In the genomic region with DNA sequence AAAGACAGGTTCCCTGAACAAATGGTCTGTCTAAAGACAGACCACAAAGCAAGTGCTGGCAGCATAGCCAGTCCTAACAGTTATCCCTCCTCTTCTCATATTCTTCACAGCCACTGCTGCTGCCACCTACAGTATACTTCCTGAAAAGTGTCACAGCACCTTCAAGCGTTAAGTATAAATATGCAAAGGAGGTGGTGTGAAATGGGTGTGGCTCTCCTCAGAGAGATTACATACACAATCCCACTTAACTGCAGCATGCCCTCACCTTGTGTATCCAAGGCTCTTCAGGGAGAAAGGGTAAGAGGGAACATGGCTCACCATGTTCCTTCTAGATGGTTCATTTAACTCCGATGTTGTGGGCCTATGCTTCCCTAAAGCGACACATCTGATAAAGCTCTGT, we compare ENCODE assay signal across 19 mouse cellular contexts. TPM values are rescaled to one million over a fixed set of nuclear protein-coding genes. Genes with fewer than 3 reads are reported as not detected.
"Had no signal": no experiment of that assay in that cellular context is flagged by ENCODE, and none has a peak within 500 bp of the region (broad histone marks: within the 10 kb centered on the region; RNA-seq: fewer than 3 reads in every experiment).

No protein-coding gene starts in this region.

- ATAC-seq: midbrain, embryonic 13.5 days; midbrain, embryonic 15.5 days had no signal

- H3K4me3 ChIP-seq: midbrain, embryonic 10.5 days; midbrain, embryonic 13.5 days; midbrain, embryonic 15.5 days; myocyte; neural tube, embryonic 13.5 days; neural tube, embryonic 15.5 days had no signal

- H3K4me2 ChIP-seq: lung, embryonic 14.5 days; midbrain, embryonic 13.5 days; midbrain, embryonic 15.5 days; neural tube, embryonic 13.5 days; neural tube, embryonic 15.5 days had no signal

- H3K27ac ChIP-seq: liver, embryonic 14.5 days; midbrain, embryonic 10.5 days; midbrain, embryonic 13.5 days; midbrain, embryonic 15.5 days; neural tube, embryonic 13.5 days; neural tube, embryonic 15.5 days had no signal

- H3K27me3 ChIP-seq: midbrain, embryonic 13.5 days; midbrain, embryonic 15.5 days; neural tube, embryonic 13.5 days had no signal

- DNase-seq: lung, embryonic 14.5 days; lung, postnatal 4 days; retina, postnatal 1 day; right cerebral cortex, adult 18-20 months; right cerebral cortex, postnatal 25 days; right cerebral cortex, postnatal 4 days; spleen, adult 18-20 months; thymus, adult 2 months; thymus, postnatal 25 days; thymus, postnatal 4 days had no signal

- H3K4me1 ChIP-seq: midbrain, embryonic 10.5 days; midbrain, embryonic 15.5 days; neural tube, embryonic 13.5 days; neural tube, embryonic 15.5 days had no signal

- H3K9ac ChIP-seq: liver, embryonic 14.5 days; lung, embryonic 14.5 days; midbrain, embryonic 13.5 days; midbrain, embryonic 15.5 days; neural tube, embryonic 13.5 days; neural tube, embryonic 15.5 days had no signal

RNA-seq across cellular contexts. Expression of a gene that starts 39.7 kb away (rescaled TPM):
- total RNA-seq: megakaryocyte, adult 5-6 weeks; megakaryocyte-erythroid progenitor cell, adult 5-6 weeks had no signal
